Mouse (Mus musculus) embryonic stem cell, embryonic (primary cell): ENCODE measurements at regions not wholly inside any gene's neighbourhood (a gene's known extent, or its start where the extent isn't known, plus 50 kb on each side); places are given as distances from the start of the nearest gene placed in this dataset.

ENCODE experiments used
- CTCF ChIA-PET, 4 experiments: fragments of 300-600 bp in 2 of 4; fragments of 350-600 bp in 2 of 4; sonication (Branson Sonifier 250); formaldehyde crosslinking; loops; one replicate each; lab custom pipeline; 2022; ENCODE audit warnings: inconsistent platforms in 2 of 4; lab: Charles Lee
- POLR2A ChIA-PET, 4 experiments: fragments of 300-600 bp in 2 of 4; fragments of 350-600 bp in 2 of 4; sonication (Branson Sonifier 250); formaldehyde crosslinking; loops; one replicate each; lab custom pipeline; 2022; ENCODE audit warnings: antibody characterized with exemption in 4 of 4, inconsistent platforms in 1 of 4; lab: Charles Lee

- ChIA-PET POLR2A (no interaction called here), CTCF (no interaction called here)
Measured at GRCm38 (mm10) chr19:21214253-21214652, 57.8 kb upstream of the Zfand5 start.

- POLR2A ChIA-PET: no interaction called here
Measured at GRCm38 (mm10) chr19:21193461-21193860, 78.6 kb upstream of the Zfand5 start.

GRCm38 (mm10) chr19:21192576-21192975 lies 79.5 kb upstream of the Zfand5 start:
- POLR2A ChIA-PET: no interaction called here
- CTCF ChIA-PET: no interaction called here

More at GRCm38 (mm10) chr19:21193461-21193860, 78.6 kb upstream of the Zfand5 start:
- CTCF ChIA-PET: no interaction called here

GRCm38 (mm10) chr19:21189216-21189615 lies 82.9 kb upstream of the Zfand5 start:
- CTCF ChIA-PET: interaction anchor here in 1 of 4 experiments (0.6 kb wide), 1 partner anchor 183 kb away, joined by 3 read pairs; no protein-coding TSS in a partner anchor

GRCm38 (mm10) chr19:21186656-21187055 lies 85.4 kb upstream of the Zfand5 start:
- ChIA-PET POLR2A (no interaction called here), CTCF (no interaction called here)

More at GRCm38 (mm10) chr19:21189216-21189615, 82.9 kb upstream of the Zfand5 start:
- POLR2A ChIA-PET: no interaction called here

GRCm38 (mm10) chr19:21186016-21186415 lies 86.1 kb upstream of the Zfand5 start:
- POLR2A ChIA-PET: no interaction called here
- CTCF ChIA-PET: no interaction called here

- ChIA-PET POLR2A (no interaction called here), CTCF (no interaction called here)
Measured at GRCm38 (mm10) chr19:21183028-21183427, 89.0 kb upstream of the Zfand5 start.

- POLR2A ChIA-PET: interaction anchor here in 1 of 4 experiments (0.7 kb wide), 1 partner anchor 135 kb away, joined by 4 read pairs; no protein-coding TSS in a partner anchor
- CTCF ChIA-PET: no interaction called here
Measured at GRCm38 (mm10) chr19:21179886-21180285, 92.2 kb upstream of the Zfand5 start.

- ChIA-PET POLR2A (interaction anchor here in 2 of 4 experiments (1.1 to 1.5 kb wide), 2 partner anchors 96 to 100 kb away, joined by 3 to 5 read pairs; no protein-coding TSS in a partner anchor), CTCF (no interaction called here)
Measured at GRCm38 (mm10) chr19:21175426-21175831, 96.6 kb upstream of the Zfand5 start.

GRCm38 (mm10) chr19:21174636-21175035 lies 97.4 kb upstream of the Zfand5 start:
- CTCF ChIA-PET: no interaction called here

GRCm38 (mm10) chr19:21173896-21174483 lies 98.1 kb upstream of the Zfand5 start:
- POLR2A ChIA-PET: interaction anchor here in 2 of 4 experiments (0.6 to 1.0 kb wide), 2 partner anchors 23 to 341 kb away, joined by 3 read pairs; no protein-coding TSS in a partner anchor
- CTCF ChIA-PET: no interaction called here

More at GRCm38 (mm10) chr19:21174636-21175035, 97.4 kb upstream of the Zfand5 start:
- POLR2A ChIA-PET: interaction anchor here in 3 of 4 experiments (0.6 to 1.5 kb wide), 3 partner anchors 23 to 342 kb away, joined by 3 to 5 read pairs (median 3); no protein-coding TSS in a partner anchor

- POLR2A ChIA-PET: interaction anchor here in 1 of 4 experiments (1.0 kb wide), 1 partner anchor 10 kb away, joined by 3 read pairs; no protein-coding TSS in a partner anchor
- CTCF ChIA-PET: interaction anchor here in 1 of 4 experiments (1.0 kb wide), 1 partner anchor 134 kb away, joined by 3 read pairs; no protein-coding TSS in a partner anchor
Measured at GRCm38 (mm10) chr19:21171191-21171590, 100.9 kb upstream of the Zfand5 start.

GRCm38 (mm10) chr19:21170785-21171184 lies 101.3 kb upstream of the Zfand5 start:
- POLR2A ChIA-PET: interaction anchor here in 1 of 4 experiments (1.0 to 1.2 kb wide), 2 partner anchors 10 kb away, joined by 3 read pairs; no protein-coding TSS in a partner anchor
- CTCF ChIA-PET: no interaction called here

- CTCF ChIA-PET: no interaction called here
- POLR2A ChIA-PET: interaction anchor here in 1 of 4 experiments (1.5 kb wide), 1 partner anchor 105 kb away, joined by 3 read pairs; the partner anchor contains the start of gene Zfand5
Measured at GRCm38 (mm10) chr19:21166939-21167338, 105.1 kb upstream of the Zfand5 start.

- ChIA-PET POLR2A (interaction anchor here in 1 of 4 experiments (1.5 kb wide), 1 partner anchor 106 kb away, joined by 3 read pairs; the partner anchor contains the start of gene Zfand5), CTCF (no interaction called here)
Measured at GRCm38 (mm10) chr19:21166465-21166860, 105.6 kb upstream of the Zfand5 start.

GRCm38 (mm10) chr19:21165763-21166464 lies 106.2 kb upstream of the Zfand5 start:
- ChIA-PET POLR2A (interaction anchor here in 1 of 4 experiments (1.5 kb wide), 1 partner anchor 106 kb away, joined by 3 read pairs; the partner anchor contains the start of gene Zfand5), CTCF (no interaction called here)

GRCm38 (mm10) chr19:21163978-21164377 lies 108.1 kb upstream of the Zfand5 start:
- ChIA-PET POLR2A (no interaction called here), CTCF (no interaction called here)

GRCm38 (mm10) chr19:21160946-21161345 lies 111.1 kb upstream of the Zfand5 start:
- ChIA-PET POLR2A (interaction anchor here in 2 of 4 experiments (0.6 to 1.7 kb wide), 3 partner anchors 9 to 113 kb away, joined by 3 to 5 read pairs (median 3); partner anchors contain the start of gene Zfand5 (in 1 of the 2)), CTCF (interaction anchor here in 1 of 4 experiments (0.5 kb wide), 1 partner anchor 21 kb away, joined by 7 read pairs; no protein-coding TSS in a partner anchor)
